Mouse (Mus musculus) right cerebral cortex, postnatal 14 days (tissue): ENCODE data around the gene Bfsp2.

ENCODE experiments used
- DNase-seq: peaks from one replicate; pipeline ENCODE4 v3.0.0; 2022

Gene Bfsp2

DNA sequence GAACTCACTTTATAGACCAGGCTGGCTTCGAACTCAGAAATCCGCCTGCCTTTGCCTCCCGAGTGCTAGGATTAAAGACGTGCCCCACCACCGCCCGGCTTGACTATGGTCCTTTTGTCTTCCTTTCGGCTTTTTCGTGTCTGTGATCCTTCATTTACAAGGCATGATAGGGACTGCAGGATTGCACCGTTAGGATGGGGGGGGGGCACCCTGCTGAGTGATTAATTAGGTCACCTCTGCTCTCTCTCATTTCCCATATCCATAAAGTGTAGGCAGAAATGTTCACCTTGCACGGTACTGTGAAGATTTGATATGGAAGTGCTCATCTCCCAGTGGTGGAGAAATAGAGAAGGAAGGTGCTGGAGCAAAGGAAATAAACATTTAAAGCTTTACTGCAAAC lies 101.5 kb downstream of the Bfsp2 start:
- no peak for DNase-seq

DNA sequence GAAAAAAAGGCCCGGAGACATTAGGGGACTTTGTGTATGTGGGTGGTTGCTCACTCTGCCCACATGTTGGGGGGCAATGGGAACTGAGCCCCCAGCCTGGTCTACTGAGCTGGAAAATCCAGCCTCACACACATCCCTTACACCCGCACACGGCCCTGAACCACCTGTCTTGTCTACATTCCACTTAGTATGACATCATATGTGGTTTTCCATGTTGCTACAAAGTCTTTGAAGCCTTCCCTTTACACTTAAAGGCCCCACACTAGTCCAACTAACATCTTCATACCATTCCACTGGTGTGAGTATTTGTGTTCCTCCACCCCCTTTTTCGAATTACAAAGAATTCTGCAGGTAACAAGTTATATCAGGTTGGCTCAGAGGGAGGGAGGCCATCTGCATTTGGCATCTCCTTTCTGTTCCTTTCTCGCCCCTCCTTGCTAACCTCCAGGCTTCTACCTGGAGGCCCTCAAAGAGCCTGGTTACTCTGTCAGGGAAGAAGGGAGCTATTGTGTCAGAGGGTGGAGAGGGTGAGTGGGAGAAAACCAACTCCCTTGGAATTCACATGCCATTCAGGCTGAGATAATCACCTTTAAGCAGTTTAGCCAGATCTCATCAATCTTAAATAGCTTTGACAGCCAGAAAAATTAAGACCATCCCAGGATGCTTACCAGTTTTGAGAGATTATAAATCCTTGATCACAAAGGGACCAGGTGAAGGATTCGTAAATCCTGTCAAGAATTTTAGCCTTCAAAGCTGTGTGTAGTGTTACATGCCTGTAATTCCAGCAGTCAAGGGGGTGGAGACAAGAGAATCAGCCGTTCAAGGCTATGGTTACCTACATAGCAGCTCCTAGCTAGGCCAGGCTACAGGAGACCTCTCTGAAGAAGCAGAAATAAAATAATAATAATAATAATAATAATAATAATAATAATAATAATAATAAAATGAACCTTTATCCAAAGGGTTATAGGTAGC lies 103.6 kb downstream of the Bfsp2 start:
- DNase-seq = no peak
